Mouse (Mus musculus) gastrocnemius, postnatal 4 days (tissue): Measurements from ENCODE around the gene Col6a4. TPM values are rescaled to one million over a fixed set of nuclear protein-coding genes. Genes with fewer than 3 reads are reported as not detected.
A peak's percentile ranks its signal among the peaks of the same experiment; 100 is the strongest.

ENCODE experiments used
- DNase-seq, 2 experiments: peaks; one replicate each; pipeline ENCODE4 v3.0.0; 2021 to 2022; ENCODE audit warnings: low spot score in 2 of 2, mixed read lengths in 2 of 2
- total RNA-seq, 2 experiments: library from RNA; stranded (reverse); gene quantifications; 2 replicates each; pipeline ENCODE4 v1.2.3; 2021

The Col6a4 gene
- total RNA-seq, 2 experiments from 2014 or later, result 0.20 to 0.49 TPM

GRCm38 (mm10) chr9:105967976-105968375, 128.6 kb downstream of the Col6a4 start:
- no peak for DNase-seq

DNA sequence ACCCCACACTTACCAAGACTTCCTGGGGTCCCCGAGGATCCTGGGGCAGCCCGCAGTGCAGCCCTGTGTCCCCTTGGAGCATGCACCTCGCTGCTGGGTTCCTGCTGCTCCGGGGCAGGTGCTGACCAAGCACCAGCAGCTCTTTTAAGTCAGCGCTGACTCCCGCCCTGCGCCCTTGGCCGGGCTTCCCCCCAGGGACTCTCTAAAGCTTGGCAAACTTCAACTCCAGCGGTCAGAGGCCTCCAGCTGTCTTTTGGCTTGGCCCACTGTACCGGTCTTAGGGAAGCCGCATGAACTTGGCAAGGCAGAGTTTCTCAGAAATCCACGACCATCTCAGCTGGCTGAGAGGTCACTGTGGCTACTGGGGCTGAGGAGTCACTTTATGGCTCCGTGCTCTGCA, 136.1 kb downstream of the Col6a4 start, which contains the start of gene Col6a5:
Gene Col6a5 (minus strand): TSS at position 111 of the 400 bp plus-strand sequence.
- peak in 1 of 2 experiments; percentile 55 for DNase-seq

DNA sequence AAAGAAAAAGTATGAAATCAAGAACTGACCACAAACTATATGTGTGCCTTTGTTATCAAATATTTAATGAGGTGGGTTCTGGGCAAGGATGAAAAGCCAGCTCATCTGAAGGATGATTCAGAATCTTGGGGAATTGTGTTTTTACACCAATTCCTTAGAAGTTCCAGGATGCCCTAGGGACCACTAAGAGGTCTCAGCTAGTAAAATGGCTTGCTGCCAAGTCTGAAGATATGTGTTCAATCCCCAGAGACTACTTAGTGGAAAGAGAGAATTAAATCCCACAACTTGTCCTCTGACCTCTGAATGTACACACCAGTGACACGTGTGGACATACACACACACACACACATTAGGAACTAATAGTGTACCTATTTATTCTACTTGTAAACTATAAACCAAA, 137.5 kb downstream of the Col6a4 start:
- no peak for DNase-seq

DNA sequence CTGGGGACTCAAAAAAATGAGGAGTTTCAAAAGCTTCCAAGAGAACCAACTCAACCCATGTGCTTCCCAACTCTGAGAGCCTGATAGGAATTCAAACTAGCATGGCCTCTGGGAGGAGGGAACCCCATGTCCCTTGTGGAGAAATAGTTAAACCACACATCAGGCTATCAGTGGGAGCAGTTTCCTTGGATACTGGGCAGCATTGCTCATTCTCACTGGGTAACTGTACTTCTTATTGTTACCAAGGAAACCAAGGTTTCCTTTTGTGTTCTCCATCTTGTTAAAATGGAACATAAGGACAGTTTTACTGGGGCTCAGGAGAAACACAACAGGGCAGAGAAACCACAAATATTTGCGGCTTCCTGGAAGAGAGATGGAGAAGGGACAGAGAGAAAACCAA, 146.8 kb downstream of the Col6a4 start:
- no peak for DNase-seq

- DNase-seq, result no peak
These were observed 149.0 kb downstream of the Col6a4 start for GRCm38 (mm10) chr9:105947577-105947976.

Other genes with a start within 250 kb of the Col6a4 start
- 1 to 10 TPM; 2.2 to 2.8 TPM for gene Col6a5, start 136.1 kb downstream of the Col6a4 start, total RNA-seq
- 1 to 10 TPM; 1.1 to 3.0 TPM for gene Glyctk, start 61.4 kb upstream of the Col6a4 start, total RNA-seq
- gene Wdr82, start 74.1 kb upstream of the Col6a4 start, total RNA-seq, result 10 to 100 TPM; 60.3 to 62.5 TPM
- 10 to 100 TPM; 16.7 to 20.8 TPM for gene Ppm1m, start 103.0 kb upstream of the Col6a4 start, total RNA-seq
- 100 to 1,000 TPM in 1 of 2 experiments, 10 to 100 TPM in 1; 92.7 to 105 TPM for gene Twf2, start 106.3 kb upstream of the Col6a4 start, total RNA-seq
- gene Tlr9, start 125.8 kb upstream of the Col6a4 start, total RNA-seq, result 1 to 10 TPM in 1 of 2 experiments, under 1 TPM in 1; 0.88 to 1.1 TPM
- 100 to 1,000 TPM; 127 to 159 TPM for gene Alas1, start 151.9 kb upstream of the Col6a4 start, total RNA-seq
- gene Poc1a, start 184.3 kb upstream of the Col6a4 start, total RNA-seq, result 1 to 10 TPM; 5.4 to 5.8 TPM